Mouse (Mus musculus) heart, embryonic 12.5 days (tissue): Measurements from ENCODE around the gene Pax1. TPM values are rescaled to one million over a fixed set of nuclear protein-coding genes. Genes with fewer than 3 reads are reported as not detected.

Source experiments
- ATAC-seq: fragments of 200-750 bp; cut with Nextera tagmentation; 2 replicates; pipeline ENCODE4 v1.8.0; 2017; ENCODE audit warnings: moderate TSS enrichment, moderate library complexity; ENCODE audit not compliant: insufficient number of reproducible peaks, low FRiP score
- H3K27ac ChIP-seq: fragments of 300-500 bp; sonication (generic); 2 replicates; pipeline ENCODE4 v1.5.1; 2016; ENCODE audit warnings: mild to moderate bottlenecking, moderate library complexity; ENCODE audit not compliant: poor library complexity, severe bottlenecking
- H3K27me3 ChIP-seq: fragments of 300-500 bp; sonication (generic); replicated peaks from 2 replicates; pipeline ENCODE4 v1.6.1; 2016; ENCODE audit warnings: mild to moderate bottlenecking, moderate library complexity
- H3K36me3 ChIP-seq: fragments of 300-500 bp; sonication (generic); 2 replicates; pipeline ENCODE4 v1.6.1; 2016; ENCODE audit warnings: mild to moderate bottlenecking, moderate library complexity
- H3K4me1 ChIP-seq: fragments of 300-500 bp; sonication (generic); replicated peaks from 2 replicates; pipeline ENCODE4 v1.6.1; 2016; ENCODE audit warnings: mild to moderate bottlenecking
- H3K4me2 ChIP-seq: fragments of 300-500 bp; sonication (generic); 2 replicates; pipeline ENCODE4 v1.6.1; 2016; ENCODE audit warnings: mild to moderate bottlenecking, moderate library complexity
- H3K4me3 ChIP-seq: fragments of 300-500 bp; sonication (generic); 2 replicates; pipeline ENCODE4 v1.5.1; 2016; ENCODE audit warnings: mild to moderate bottlenecking
- H3K9ac ChIP-seq: fragments of 300-500 bp; sonication (generic); 2 replicates; pipeline ENCODE4 v1.6.1; 2016; ENCODE audit warnings: mild to moderate bottlenecking, moderate library complexity
- H3K9me3 ChIP-seq: fragments of 300-500 bp; sonication (generic); replicated peaks from 2 replicates; pipeline ENCODE4 v1.6.1; 2016; ENCODE audit warnings: mild to moderate bottlenecking, moderate library complexity
- WGBS: fragments of 180-500 bp; shearing (Covaris S2); methylation state at CpG from one replicate; pipeline ENCODE4 v1.1.7; 2016; 5-methylcytosine and 5-hydroxymethylcytosine counted together
- polyA plus RNA-seq: library from polyadenylated mRNA; unstranded; fragments of >200 nt; fragmentation: Nextera tagmentation; extraction: Ambion mirVana; gene quantifications from 2 replicates; pipeline ENCODE4 v1.2.1, GENCODE M21; 2016

Pax1 gene
- polyA plus RNA-seq, 1 experiment from 2014 or later, result not detected

DNA sequence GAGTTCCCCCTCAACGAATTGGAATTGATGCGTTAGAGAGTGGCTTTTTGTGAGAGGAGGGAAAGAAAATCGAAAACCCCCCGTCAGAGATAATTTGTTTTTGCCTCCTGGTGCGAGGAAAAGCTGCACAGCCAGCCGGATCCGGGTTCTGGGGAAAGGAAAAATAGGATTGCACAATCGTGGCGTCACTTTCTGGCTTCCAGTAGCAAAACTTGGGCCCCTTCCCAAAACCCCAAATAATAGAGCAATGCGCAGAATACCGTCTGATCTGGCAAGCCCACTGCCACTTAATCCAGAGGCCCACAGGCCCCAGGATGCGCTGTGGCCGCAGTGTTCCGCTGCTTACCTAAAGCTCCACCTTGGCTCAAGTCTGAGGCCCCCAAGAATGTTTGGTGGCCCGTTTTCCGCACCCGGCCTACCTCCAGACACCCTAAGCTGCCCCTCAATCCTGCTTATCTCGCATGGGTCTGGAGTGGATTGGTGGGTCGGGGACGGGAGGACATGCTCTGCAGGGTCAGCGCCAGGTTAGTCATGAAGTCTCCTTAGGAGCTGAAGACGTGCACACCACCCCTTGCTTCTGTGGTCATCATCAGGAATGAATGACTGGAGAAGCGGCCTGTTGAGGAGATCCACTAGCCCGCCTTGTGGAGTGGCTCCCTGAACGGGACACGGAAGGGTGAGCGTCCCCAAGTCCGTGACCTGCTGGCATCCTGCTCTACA, 11.4 kb downstream of the Pax1 start:
- 0 out of 2 replicates have a peak overlapping the region, but pooled peaks have one; percentile 8 for H3K4me3 ChIP-seq
- ATAC-seq, result peak; percentile 9; the same call in 1 of the 2 replicates
- peaks cover 14% of the 10 kb centered on the region for H3K4me1 ChIP-seq
- no peak overlapping the region for H3K27ac ChIP-seq
- H3K4me2 ChIP-seq, result peak overlapping the region; percentile 25; the same call in 1 of the 2 replicates
- no peaks in the 10 kb centered on the region for H3K9me3 ChIP-seq
- H3K36me3 ChIP-seq, result no peaks in the 10 kb centered on the region
- WGBS, result 2% methylated on average over 28 of the region's 28 CpGs
- H3K27me3 ChIP-seq, result peaks cover 85% of the 10 kb centered on the region
- H3K9ac ChIP-seq, result no peak overlapping the region

- 0 out of 2 replicates have a peak overlapping the region, but pooled peaks have one; percentile 8 for H3K4me3 ChIP-seq
- peak overlapping the region; percentile 25; the same call in 1 of the 2 replicates for H3K4me2 ChIP-seq
- WGBS, result under 1% methylated on average over 19 of the region's 19 CpGs
- no peak overlapping the region for H3K27ac ChIP-seq
- H3K9ac ChIP-seq, result no peak overlapping the region
- no peaks in the 10 kb centered on the region for H3K36me3 ChIP-seq
- ATAC-seq, result 0 out of 2 replicates have a peak, but pooled peaks have one; percentile 11
- H3K27me3 ChIP-seq, result peaks cover 85% of the 10 kb centered on the region
- no peaks in the 10 kb centered on the region for H3K9me3 ChIP-seq
- H3K4me1 ChIP-seq, result peaks cover 11% of the 10 kb centered on the region; the same call in 1 of the 2 replicates
Measured at GRCm38 (mm10) chr2:147373667-147374007, 11.9 kb downstream of the Pax1 start.

DNA sequence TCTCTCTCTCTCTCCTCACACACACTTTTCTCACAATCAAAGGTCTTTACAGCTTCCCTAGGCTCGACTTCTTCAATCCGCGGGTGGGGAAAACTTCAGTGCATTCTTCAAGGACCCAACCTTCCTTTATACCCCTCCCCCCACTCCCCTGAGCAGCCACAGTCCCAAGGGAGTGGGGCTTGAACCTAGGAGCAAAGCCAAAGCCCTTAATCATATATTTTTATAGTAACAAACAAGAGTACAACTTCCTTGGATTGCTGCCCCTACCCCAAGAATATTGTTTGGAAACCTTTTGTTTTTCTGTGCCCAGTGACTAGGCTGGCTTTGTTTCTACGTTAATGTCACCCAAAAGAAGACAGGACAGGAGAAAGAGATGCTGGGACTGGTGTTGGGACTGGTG, 12.5 kb downstream of the Pax1 start:
- Histone ChIP-seq H3K4me3 (no peak overlapping the region), H3K36me3 (no peaks in the 10 kb centered on the region), H3K27ac (no peak overlapping the region), H3K9me3 (no peaks in the 10 kb centered on the region), H3K9ac (no peak overlapping the region), H3K4me2 (no peak overlapping the region), H3K4me1 (peaks cover 11% of the 10 kb centered on the region; the same call in 1 of the 2 replicates), H3K27me3 (peaks cover 84% of the 10 kb centered on the region)
- ATAC-seq, result no peak
- WGBS, result 2% methylated on average over 4 of the region's 4 CpGs

DNA sequence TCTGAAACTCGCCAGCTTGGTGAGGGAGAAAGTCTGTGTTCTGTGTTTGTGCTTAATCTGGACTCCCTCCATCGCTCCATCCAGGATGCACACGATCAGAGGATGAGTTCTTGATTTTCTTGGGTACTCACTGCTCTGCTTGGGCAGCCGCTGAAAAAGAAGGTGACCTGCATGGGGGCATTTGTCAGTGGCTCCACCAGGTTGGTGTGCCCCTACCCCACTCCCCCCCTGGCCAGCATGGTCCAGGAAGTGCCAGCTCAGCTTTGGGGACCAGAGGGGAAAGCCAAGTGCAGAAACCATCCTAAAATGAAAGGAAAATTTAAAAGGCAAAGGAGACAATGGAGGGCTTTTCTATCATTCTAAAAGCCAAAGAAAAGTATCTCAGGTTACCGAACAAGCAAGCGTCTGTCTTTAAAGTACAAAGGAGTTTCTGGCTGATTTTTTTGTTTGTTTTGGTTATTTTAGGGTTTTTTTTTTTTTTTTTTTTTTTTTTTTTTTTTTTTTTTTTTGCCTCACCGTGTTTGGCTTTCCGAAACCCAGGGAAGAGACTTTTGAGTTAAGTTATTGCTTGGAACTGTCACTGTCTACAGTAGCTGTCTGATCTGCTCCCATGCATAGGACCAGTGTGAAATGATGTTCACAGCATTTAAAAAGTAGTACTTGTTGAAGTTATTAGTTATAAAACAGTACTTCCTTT, 13.4 kb downstream of the Pax1 start:
- H3K4me2 ChIP-seq, result no peak overlapping the region
- WGBS, result 12% methylated on average over 8 of the region's 8 CpGs

DNA sequence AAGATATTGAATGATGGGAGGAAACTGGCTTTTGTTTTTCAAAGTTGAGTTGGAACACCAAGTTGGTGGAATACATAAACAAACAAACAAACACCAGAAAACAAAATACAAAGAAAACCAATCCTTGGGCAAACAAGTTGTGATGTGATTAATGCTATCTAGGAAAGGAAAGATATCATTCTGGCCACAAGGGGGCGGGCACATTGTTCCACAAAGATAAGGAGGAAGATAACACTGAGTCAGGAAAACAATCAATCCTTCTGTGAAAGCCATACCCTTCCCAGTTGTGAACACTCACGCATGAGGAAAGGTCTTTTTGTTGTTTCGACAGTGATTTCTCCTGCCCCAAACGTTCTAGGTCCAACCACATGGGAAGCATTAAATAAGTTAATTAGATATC, 17.2 kb downstream of the Pax1 start:
- Histone ChIP-seq H3K9me3 (no peaks in the 10 kb centered on the region), H3K27me3 (peaks cover 44% of the 10 kb centered on the region), H3K9ac (no peak overlapping the region), H3K4me3 (no peak overlapping the region), H3K27ac (no peak overlapping the region), H3K4me2 (no peak overlapping the region), H3K36me3 (no peaks in the 10 kb centered on the region), H3K4me1 (no peaks in the 10 kb centered on the region)
- WGBS, result 10% methylated on average over 4 of the region's 4 CpGs
- ATAC-seq, result no peak

More for the DNA sequence above, 13.4 kb downstream of the Pax1 start:
- no peaks in the 10 kb centered on the region for H3K9me3 ChIP-seq
- no peak for ATAC-seq
- H3K4me3 ChIP-seq, result no peak overlapping the region
- no peaks in the 10 kb centered on the region for H3K36me3 ChIP-seq
- H3K27me3 ChIP-seq, result peaks cover 76% of the 10 kb centered on the region
- H3K4me1 ChIP-seq, result peaks cover 7% of the 10 kb centered on the region; the same call in 1 of the 2 replicates
- H3K9ac ChIP-seq, result no peak overlapping the region
- H3K27ac ChIP-seq, result no peak overlapping the region

GRCm38 (mm10) chr2:147383373-147383772, 21.6 kb downstream of the Pax1 start:
- H3K9ac ChIP-seq, result no peak overlapping the region

GRCm38 (mm10) chr2:147386949-147387348, 25.2 kb downstream of the Pax1 start:
- H3K27me3 ChIP-seq, result no peaks in the 10 kb centered on the region
- no peaks in the 10 kb centered on the region for H3K9me3 ChIP-seq
- no peaks in the 10 kb centered on the region for H3K36me3 ChIP-seq
- no peak overlapping the region for H3K9ac ChIP-seq
- WGBS, result 43% methylated on average over 5 of the region's 5 CpGs
- H3K27ac ChIP-seq, result no peak overlapping the region
- no peaks in the 10 kb centered on the region for H3K4me1 ChIP-seq
- H3K4me3 ChIP-seq, result no peak overlapping the region
- no peak for ATAC-seq
- no peak overlapping the region for H3K4me2 ChIP-seq

More at GRCm38 (mm10) chr2:147383373-147383772, 21.6 kb downstream of the Pax1 start:
- 76% methylated on average over 2 of the region's 2 CpGs for WGBS
- peaks cover 5% of the 10 kb centered on the region for H3K27me3 ChIP-seq
- H3K4me2 ChIP-seq, result no peak overlapping the region
- no peak for ATAC-seq
- H3K4me1 ChIP-seq, result no peaks in the 10 kb centered on the region
- H3K9me3 ChIP-seq, result no peaks in the 10 kb centered on the region
- no peak overlapping the region for H3K27ac ChIP-seq
- H3K4me3 ChIP-seq, result no peak overlapping the region
- no peaks in the 10 kb centered on the region for H3K36me3 ChIP-seq

GRCm38 (mm10) chr2:147409323-147409722, 47.6 kb downstream of the Pax1 start:
- Histone ChIP-seq H3K27me3 (no peaks in the 10 kb centered on the region), H3K4me2 (no peak overlapping the region), H3K4me3 (no peak overlapping the region), H3K36me3 (no peaks in the 10 kb centered on the region), H3K9me3 (no peaks in the 10 kb centered on the region), H3K27ac (no peak overlapping the region), H3K9ac (no peak overlapping the region), H3K4me1 (no peaks in the 10 kb centered on the region)
- 64% methylated on average over 1 of the region's 1 CpGs for WGBS
- no peak for ATAC-seq

GRCm38 (mm10) chr2:147415037-147415436, 53.3 kb downstream of the Pax1 start:
- WGBS, result 84% methylated on average over 3 of the region's 3 CpGs
- H3K36me3 ChIP-seq, result no peaks in the 10 kb centered on the region
- ATAC-seq, result no peak
- no peaks in the 10 kb centered on the region for H3K27me3 ChIP-seq
- no peak overlapping the region for H3K4me2 ChIP-seq
- no peak overlapping the region for H3K27ac ChIP-seq
- H3K9ac ChIP-seq, result no peak overlapping the region
- H3K4me1 ChIP-seq, result no peaks in the 10 kb centered on the region
- no peak overlapping the region for H3K4me3 ChIP-seq
- no peaks in the 10 kb centered on the region for H3K9me3 ChIP-seq

- no peaks in the 10 kb centered on the region for H3K4me1 ChIP-seq
- 63% methylated on average over 10 of the region's 10 CpGs for WGBS
Measured at GRCm38 (mm10) chr2:147424582-147425255, 63.0 kb downstream of the Pax1 start.

More at GRCm38 (mm10) chr2:147424582-147425255, 63.0 kb downstream of the Pax1 start:
- H3K36me3 ChIP-seq, result no peaks in the 10 kb centered on the region
- no peaks in the 10 kb centered on the region for H3K27me3 ChIP-seq
- no peak overlapping the region for H3K27ac ChIP-seq
- no peak overlapping the region for H3K4me2 ChIP-seq
- no peak overlapping the region for H3K4me3 ChIP-seq
- no peak overlapping the region for H3K9ac ChIP-seq
- H3K9me3 ChIP-seq, result no peaks in the 10 kb centered on the region
- no peak for ATAC-seq
